Mouse (Mus musculus): ENCODE data around the gene Smurf2.
A peak's percentile ranks its signal among the peaks of the same experiment; 100 is the strongest.
"Not testable (repeated sequence)": the region's sequence is repeated elsewhere in the genome, so short reads cannot be mapped to it uniquely, and the experiment has no call there.

Gene Smurf2

DNA sequence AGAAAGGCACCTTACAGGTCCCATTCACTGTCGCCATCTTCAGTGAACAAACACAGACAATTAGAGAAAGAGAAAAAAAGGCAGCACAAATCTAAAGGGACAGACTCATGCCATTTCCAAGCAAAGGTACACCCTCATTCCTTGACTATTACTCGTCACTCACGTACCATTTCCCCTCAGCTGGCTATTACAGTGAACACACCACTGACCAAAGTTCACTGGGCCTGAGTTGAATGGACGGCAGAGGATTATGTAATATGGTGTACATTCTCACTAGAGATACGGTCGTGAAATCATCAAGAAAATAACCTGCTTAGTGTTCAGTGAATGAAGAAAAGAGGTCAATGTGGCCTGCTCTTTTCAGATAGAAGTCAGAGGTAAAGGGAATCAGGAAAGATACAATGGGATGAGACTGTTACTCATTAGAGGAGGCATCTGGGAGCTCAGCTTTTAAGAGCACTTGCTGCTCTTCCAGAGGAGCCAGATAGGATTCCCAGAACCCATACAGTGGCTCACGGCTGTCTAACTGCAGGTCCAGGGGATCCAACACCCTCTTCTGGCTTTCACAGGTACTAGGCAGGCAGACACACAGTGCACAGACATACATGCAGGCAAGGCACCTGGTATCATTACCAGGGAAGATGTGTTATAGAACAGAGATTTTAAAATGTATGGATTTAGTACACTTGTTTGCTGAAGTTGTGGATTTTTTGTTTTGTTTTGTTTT lies 107.9 kb downstream of the Smurf2 start:
- DNase-seq (ENCODE audit: low spot score in 2 of 2), result no peak

- DNase-seq (ENCODE audit: low spot score in 2 of 2), result not testable (repeated sequence)
Observed at GRCm38 (mm10) chr11:106807442-106807841, 113.1 kb downstream of the Smurf2 start.

DNA sequence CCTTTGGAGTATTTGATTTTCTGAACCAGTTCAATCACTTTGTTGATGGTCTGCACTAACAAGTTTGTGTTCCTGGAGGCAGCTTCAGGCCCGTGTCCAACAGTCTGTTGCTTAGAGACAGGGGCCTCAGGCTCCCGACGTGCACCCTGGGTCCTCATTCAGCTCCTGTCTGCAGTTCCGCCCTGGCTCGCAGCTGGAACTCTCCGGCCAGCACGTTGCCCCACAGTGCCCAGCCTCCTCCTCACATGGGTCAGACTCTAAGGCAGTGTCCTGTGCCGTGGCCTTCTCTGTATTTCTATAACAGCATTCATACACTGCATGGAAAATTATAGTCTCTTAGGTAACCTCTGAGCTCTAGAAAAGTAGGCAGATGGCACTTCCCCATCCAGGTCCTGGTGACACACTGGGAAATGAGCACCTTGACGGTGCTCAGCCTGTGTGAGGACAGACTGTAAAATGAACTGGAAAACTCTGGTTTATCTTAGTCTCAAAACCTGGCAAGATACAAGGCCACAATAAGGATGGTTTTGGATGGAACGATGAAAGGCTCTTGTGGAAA lies 118.4 kb downstream of the Smurf2 start:
- DNase-seq (ENCODE audit: low spot score in 2 of 2), result no peak

- DNase-seq (ENCODE audit: low spot score in 2 of 2), result no peak
Observed at GRCm38 (mm10) chr11:106795679-106796078, 124.8 kb downstream of the Smurf2 start.

GRCm38 (mm10) chr11:106793846-106794245 lies 126.7 kb downstream of the Smurf2 start:
- DNase-seq (ENCODE audit: low spot score in 2 of 2), result no peak

GRCm38 (mm10) chr11:106789649-106790048 lies 130.9 kb downstream of the Smurf2 start:
- no peak for DNase-seq (ENCODE audit: low spot score in 2 of 2)

DNA sequence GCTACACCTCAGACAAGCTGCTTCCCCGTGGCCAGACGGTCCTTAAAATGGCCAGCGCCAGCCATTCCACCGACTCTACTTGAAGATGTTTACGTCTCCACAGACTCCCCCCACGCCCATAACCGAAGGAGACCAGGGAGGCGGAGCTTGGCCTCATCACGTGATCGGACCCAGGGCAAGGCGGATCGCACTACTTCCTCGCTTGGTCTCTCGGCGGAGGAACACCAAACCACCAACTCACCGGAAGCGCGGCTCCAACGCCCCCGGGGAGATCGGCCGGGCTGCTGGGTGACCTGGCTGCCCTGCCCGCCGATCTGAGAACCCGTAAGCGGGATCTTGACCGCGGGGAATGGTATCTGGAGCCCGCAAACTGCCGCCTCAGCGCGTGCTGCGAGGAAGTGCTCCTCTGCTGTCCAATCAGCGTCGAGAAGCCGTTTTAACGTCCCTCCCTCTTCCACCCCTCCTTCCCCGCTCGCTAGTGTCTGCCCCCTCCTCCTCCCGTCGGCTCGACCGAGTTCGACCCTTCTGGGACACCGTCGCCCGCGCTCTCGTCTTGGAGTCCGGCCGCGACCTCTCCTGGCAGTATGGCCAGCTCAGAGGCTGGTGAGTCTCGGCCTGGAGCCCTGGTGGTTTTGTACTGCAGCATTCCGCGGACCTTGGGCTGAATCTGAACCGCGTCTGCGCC lies 131.6 kb downstream of the Smurf2 start, which contains the start of the genes Ddx5 and Cep95:
Ddx5 (minus strand) TSS at position 411 of the 685 bp plus-strand sequence.
Cep95 (plus strand) TSS at position 478 of the 685 bp plus-strand sequence.
- peak; percentile 96 to 98 for DNase-seq (ENCODE audit: low spot score in 2 of 2)

GRCm38 (mm10) chr11:106788026-106788774 lies 132.3 kb downstream of the Smurf2 start:
- peak; percentile 99 to 100 for DNase-seq (ENCODE audit: low spot score in 2 of 2)

DNA sequence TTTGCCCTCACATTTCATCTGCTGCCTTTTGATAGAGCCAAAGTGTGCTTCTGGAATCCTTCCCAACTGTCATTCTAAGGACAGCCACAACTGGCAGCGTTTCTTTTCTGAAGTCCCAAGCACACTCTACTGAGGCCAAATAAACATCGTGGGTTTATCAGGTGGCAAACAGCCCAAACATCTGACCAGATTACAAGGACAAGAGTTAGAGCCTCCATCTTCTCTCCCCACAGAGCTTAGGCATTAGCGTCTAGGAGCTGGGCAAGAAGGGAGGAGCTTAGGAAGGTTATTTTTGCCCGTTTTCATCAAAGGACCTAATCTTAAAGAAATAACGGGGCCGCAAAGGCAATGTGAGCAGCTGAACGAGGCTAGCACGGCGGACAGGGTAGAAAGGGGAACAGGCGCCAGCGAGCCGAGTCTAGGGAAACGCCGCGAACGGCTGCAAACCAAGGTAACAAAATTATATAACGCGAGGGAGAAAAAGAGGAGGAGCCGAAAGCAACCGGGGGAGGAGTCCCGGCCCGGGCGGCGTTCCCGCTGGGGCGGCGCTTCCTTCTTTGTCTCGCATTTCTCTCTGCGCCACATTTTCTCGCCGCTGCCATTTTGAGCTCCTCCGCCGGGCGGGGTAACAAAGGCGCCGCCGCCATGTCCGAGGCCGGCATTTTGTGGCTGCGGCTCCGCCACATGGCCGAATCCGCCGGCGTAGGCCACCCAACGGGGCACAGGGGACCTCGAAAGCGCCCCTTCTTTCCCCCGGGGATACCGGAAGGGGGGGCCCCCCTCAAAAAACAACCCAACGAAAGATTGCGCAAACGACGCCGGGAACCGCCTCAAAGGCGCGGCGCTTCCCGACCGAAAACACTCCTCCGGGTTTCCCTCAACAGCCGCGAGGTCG lies 133.1 kb downstream of the Smurf2 start:
- peak; percentile 89 to 93 for DNase-seq (ENCODE audit: low spot score in 2 of 2)

DNA sequence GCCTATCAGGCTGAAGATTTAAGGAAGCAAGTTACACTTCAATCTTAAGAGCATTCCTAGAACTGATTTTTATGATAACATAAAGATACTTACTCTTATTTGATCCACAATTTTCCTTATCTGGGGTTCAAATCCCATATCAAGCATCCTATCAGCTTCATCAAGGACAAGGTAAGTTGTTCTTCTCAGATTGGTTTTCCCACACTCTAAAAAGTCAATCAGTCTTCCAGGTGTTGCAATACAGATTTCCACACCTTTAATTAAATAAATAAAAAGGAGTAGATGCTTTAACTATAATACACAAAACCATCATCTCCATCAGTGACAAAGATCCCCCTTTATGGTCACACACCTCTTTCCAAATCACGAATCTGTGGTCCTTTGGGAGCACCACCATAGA lies 135.5 kb downstream of the Smurf2 start:
- DNase-seq (ENCODE audit: low spot score in 2 of 2), result no peak

DNA sequence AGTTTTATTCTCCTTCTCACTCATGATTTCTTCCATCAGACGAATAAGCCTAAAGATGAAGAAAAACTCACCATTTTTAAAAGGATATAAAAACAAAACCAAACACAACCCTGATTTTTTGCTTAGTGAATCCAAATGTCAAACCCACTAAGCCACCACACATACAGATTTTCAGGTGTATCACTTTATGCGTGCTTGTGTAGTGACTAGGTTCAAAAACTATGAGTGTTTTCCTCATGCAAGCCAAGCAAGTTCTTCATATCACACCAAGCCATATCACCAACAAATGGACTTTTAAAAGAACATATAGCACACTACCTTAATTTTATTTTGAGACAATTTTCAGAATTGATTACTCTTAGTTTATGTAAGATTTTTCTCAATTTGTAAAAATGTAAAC lies 136.0 kb downstream of the Smurf2 start:
- DNase-seq (ENCODE audit: low spot score in 2 of 2), result no peak

DNA sequence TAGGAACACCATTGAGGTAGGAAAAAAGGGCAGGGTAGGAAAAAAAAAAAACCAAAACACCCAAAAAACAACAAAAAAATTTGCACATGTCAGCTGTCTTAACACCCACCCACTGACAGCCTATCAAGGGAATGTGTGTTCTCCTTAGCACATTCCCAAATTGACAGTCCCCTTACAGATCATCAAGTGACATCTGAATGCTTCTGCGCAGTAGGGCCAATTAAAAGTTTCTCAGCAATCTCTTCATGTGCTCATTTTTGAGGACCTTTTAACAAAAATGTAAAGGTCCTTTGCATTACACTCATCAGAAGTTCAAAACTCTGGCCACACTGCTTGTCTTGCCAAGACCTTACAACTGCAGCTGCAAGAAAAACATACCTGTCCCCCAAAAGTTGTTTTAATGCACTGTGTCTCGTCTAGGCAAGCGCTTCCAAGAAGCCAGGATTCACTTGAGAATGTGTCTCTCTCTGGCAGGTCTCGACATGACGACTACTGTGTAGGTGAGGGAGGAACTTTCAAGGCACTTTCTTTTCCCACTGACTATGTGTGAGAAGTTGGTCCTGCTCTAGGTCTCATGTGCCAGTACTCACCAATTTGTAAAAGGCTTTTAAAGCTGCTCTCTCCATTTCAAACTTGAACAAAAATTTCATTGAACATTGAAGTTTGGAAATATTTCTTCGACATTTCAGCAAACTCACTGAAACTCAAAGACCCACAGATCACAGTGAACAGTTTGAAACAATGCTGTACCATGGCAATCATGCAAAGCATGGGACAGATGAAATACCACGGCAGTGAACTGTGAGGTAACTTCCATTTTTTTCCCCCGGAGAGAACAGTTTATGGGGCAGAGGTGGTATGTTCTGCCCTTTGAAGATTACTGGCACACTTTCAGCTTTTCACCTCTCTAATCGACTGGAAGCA lies 137.4 kb downstream of the Smurf2 start:
- no peak for DNase-seq (ENCODE audit: low spot score in 2 of 2)

- not testable (repeated sequence) for DNase-seq (ENCODE audit: low spot score in 2 of 2)
Observed at GRCm38 (mm10) chr11:106782271-106782670, 138.2 kb downstream of the Smurf2 start.

DNA sequence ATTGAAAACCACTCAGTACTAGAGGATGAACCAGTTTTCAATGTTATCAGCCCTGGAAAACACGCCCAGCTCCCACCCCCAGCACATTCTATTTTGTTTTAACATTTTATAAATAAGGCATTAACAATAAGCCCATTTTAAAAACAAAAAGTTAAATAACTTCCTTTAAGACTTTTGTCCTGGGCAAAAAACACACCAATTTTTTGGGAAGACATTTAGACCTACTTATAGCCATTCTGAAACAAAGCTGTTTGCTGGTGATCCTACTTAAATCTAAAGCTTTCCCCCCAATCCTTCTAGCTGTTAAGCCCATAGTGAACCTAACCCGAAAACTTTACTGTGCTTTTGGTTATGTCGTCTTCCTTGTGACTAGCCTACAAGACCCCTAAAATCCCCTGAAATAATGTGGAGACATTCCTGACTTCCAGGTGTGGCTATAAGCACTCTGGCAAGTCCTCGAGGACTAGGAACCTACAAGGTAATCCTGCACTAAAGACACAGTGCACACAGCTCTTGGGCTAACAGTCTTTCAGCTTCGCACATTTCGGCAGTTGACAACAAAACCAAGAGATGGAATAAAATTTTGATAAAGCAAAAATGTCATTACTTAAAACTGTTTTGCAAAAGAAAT lies 139.8 kb downstream of the Smurf2 start:
- DNase-seq (ENCODE audit: low spot score in 2 of 2), result no peak

DNA sequence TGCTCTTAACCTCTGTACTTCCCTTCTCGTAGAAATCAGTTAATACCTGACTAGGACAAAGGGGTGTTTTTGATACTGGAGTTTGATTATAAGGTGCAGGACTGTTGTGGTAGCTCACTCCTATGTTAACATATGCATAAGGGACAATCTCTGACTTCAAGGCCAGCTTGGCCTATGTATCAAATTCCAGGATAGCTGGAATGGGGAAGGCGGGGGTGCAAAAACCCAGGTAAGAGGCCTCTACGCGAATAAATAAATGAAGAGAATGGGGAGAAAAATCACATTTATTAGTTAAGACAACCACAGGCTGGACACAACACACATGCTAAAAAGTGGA lies 140.5 kb downstream of the Smurf2 start:
- DNase-seq (ENCODE audit: low spot score in 2 of 2), result no peak

DNA sequence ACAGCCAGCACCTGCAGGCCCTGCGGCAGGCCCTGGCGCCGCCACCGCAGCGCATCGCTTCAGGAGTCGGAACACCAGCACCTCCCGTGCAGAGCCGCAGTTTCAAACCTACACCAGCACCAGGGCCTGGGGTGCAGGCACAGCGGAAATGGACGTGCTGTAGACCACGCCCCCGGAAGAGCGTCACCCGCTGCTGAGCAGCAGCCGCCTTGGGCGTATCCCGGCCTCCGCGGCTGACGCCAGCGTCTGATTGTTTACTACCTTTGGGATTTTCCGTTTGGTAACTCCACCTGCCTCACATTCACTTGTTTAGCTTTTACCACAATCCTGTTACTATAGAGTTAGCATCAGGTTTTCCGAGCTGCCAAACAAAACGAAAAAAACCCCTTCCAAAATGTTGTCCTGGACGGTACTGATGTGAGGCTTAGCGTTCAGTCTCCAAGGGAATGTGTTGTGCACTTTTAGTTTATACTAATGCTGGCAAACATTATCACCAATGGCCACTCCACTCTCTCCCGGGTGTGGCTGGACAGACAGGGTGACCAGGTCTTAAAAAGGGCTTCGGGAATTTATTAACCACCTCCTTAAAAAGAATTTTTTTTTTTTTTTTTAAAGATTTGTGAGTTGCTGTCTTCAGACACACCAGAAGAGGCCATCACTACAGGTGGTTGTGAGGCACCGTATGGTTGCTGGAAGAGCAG lies 141.0 kb downstream of the Smurf2 start, which contains the start of gene Polg2:
Polg2 (minus strand) TSS at position 150 of the 701 bp plus-strand sequence.
- peak; percentile 86 to 88 for DNase-seq (ENCODE audit: low spot score in 2 of 2)

DNA sequence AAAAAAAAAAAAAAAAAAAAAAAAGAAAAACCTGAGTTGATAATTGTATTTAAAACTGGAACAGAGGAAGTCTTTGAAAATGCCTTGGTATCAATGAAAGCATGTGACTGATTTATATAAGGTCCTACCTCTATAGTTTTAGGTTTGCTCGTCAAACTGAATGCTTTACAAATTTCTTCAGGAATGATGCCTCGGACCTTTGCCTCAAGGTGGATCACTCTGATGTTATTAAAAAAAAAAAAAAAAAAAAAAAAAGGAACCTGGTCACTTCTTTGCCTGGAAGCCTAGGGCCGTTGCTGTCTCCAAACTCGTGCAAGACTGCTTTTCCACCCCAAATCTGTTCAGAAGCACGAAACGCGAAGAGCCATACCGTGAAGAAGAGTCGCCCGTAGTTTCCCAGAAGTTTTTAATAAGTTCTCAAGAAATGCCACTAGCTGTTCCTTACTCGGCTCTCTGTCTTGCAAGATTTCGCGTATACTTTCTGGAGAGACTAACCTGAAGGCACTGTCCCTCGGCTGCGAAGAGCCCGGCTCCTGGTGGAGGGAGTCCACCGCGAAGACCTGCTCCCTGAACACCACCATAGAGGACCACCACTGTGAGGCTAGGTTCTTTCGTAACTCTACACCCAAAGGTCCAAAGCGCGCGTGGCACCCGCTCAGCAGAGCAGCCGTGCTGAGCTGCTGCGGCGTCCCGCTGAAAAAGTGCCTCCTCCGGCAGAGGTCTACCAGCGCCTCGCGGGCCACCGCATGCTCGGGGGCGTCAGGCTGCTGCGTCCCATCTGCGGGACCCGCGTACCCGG lies 141.7 kb downstream of the Smurf2 start:
- DNase-seq (ENCODE audit: low spot score in 2 of 2), result no peak

GRCm38 (mm10) chr11:106778132-106778531 lies 142.4 kb downstream of the Smurf2 start:
- DNase-seq (ENCODE audit: low spot score in 2 of 2), result no peak
